Mouse (Mus musculus) v-Abl transformed pro-B cells (cell line): ENCODE data around the gene Cyp4a29.
"Not testable (repeated sequence)": the region's sequence is repeated elsewhere in the genome, so short reads cannot be mapped to it uniquely, and the experiment has no call there.

Source experiments
- in situ Hi-C, 2 experiments: fragments of 400-800 bp; cut with MboI; formaldehyde crosslinking; loops; one replicate each; pipeline ENCODE4 v1.15.1; 2025; ENCODE audit not compliant: unreplicated experiment in 2 of 2

Cyp4a29 gene

DNA sequence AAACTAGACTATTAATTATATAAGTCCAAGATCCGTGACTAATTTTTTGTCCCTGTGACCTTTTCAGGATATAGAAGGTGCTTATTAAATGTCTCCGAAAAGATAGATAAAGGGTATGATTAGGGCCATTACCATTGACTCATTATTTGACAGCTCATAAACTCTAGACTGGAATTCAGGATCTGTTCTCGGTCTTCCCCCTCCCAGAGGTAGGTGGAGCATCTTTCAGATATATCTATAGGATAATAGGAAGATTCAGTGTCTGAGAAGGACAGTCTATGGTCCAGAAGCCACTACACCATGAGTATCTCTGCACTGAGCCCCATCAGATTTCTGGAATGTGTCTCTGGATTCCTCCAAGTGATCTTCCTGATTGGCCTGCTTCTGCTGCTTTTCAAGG lies at the start of gene Cyp4a29:
Gene Cyp4a29, plus strand, starts transcription at position 301 of the 400 bp plus-strand sequence.
- in situ Hi-C loops = no loop called here

- in situ Hi-C loops = not testable (repeated sequence)
Observed at GRCm38 (mm10) chr4:115232901-115233300, 9.0 kb upstream of the Cyp4a29 start.

DNA sequence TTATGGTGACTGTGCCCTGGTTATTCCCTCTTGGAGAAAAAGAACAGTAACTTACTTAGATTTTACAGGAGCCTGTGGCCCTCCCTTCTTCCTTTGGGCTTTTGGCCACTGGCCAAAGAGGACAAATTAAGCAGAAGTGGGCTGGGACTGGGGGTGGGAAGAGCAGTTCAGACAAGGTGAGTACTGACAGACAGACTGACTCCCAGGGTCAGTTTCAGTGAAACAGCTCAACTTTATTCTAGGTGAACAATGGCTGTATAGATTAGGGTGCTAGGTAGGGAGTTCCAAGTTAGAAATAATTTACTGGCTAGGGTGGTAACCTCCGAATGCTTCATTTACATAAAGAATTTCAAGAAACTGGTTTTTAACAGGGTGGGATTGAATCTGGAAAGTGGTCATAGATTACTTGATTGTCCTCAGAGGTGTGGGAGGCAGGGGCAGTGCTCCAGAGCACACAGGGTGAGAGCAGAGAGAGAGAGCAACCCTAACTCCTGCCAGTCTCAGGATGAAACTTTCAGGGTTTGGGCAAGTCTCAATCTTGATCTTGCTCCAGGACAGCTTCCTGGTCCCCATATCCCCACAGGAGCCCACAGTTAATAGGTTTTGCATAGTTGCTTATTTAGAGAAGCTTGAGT lies 5.3 kb upstream of the Cyp4a29 start:
- in situ Hi-C loops = no loop called here

GRCm38 (mm10) chr4:115264687-115265569 lies 23.0 kb downstream of the Cyp4a29 start:
- in situ Hi-C loops = not testable (repeated sequence)

DNA sequence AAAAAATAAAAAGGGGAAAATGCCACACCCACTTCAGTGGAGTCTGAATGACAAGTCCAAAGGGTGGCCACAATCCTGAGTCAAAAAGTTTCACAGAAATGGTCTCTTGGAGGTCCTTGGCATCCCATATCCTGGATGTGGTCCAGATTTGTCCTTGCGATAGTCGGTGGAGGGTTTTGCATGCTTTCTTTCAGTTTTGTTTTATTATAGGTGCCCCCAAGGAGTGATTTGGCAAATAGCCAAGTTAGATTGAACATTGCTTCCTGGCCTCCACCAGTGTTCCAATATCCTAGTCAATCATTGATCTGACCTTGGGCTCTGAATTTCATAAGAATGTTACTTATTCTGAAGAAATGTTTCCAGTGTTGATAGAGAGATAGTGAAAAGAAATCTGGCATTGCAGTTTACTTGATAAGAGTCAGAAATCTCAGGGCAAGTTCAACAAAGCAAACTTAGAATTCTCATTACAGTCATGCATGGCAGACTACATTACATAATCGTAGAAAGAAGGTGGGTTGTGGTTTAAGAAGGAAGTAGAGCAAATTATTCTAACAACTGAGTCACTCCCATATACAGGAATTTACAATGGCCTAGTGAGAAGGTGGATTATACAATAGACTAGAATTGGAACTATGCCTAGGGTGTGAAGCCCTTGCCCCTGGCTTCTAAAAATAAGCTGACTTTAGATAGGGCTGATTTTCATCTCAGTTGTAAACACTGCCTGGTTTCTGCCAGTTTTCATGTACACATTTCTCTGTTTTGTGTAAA lies 36.5 kb downstream of the Cyp4a29 start:
- in situ Hi-C loops = not testable (repeated sequence)

DNA sequence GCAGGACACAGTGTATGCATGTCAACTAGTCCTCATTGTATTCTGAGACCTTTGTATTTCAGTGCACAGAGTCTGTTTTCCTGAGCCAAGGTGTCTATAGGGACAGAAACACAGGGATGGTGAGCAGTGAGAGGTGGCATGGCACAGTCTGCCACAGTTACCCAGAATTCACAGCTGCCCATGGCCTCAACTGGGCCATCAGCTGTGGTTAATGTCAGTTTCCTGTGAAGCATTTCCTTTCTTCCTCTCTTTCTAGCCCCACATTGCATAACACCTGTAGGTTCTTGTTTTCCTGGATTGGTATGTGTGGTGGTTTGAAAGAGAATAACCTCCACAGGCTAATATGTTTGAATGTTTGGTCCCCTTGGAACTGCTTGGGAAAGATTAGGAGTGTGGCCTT lies 38.5 kb downstream of the Cyp4a29 start:
- in situ Hi-C loops = no loop called here

GRCm38 (mm10) chr4:115280779-115281178 lies 38.9 kb downstream of the Cyp4a29 start:
- in situ Hi-C loops = not testable (repeated sequence)

DNA sequence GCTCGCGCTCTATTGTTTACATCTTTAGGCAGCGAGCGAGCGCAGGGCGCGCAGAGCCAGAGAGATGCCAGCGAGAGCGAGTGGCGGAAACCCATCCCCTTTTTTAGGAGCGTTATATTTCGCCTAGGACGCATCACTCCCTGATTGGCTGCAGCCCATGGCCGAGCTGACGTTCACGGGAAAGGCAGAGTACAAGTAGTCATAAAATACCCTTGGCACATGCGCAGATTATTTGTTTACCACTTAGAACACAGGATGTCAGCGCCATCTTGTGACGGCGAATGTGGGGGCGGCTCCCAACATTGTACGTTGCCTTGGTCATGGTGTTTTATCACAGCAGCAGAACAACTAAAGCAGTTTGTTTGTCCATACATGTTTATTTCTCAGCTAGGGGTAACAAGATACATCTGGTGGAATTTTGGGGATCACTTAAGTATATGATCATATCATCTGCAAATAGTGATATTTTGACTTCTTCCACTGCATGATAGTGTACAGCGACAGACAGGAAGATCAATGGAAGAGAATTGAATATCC lies 39.4 kb downstream of the Cyp4a29 start:
- in situ Hi-C loops = not testable (repeated sequence)

- in situ Hi-C loops = not testable (repeated sequence)
Observed at GRCm38 (mm10) chr4:115298746-115299145, 56.9 kb downstream of the Cyp4a29 start, which contains the start of gene Cyp4a12a. Gene Cyp4a12a, plus strand, starts transcription at chr4:115299046.
